Mouse (Mus musculus) liver, embryonic 16.5 days (tissue): ENCODE measurements around the gene Psma6. TPM values are rescaled to one million over a fixed set of nuclear protein-coding genes. Genes with fewer than 3 reads are reported as not detected.
A peak's percentile ranks its signal among the peaks of the same experiment; 100 is the strongest.

ENCODE experiments used
- ATAC-seq: fragments of 200-750 bp; cut with Nextera tagmentation; 2 replicates; pipeline ENCODE4 v1.8.0; 2017; ENCODE audit warnings: low read depth, mild to moderate bottlenecking, moderate number of reproducible peaks, moderate library complexity
- H3K27ac ChIP-seq: fragments of 300-500 bp; sonication (generic); 2 replicates; pipeline ENCODE4 v1.5.1; 2014; ENCODE audit warnings: mild to moderate bottlenecking, low read length
- H3K27me3 ChIP-seq: fragments of 300-500 bp; sonication (generic); 2 replicates; pipeline ENCODE4 v1.6.1; 2014; ENCODE audit warnings: low read depth, low read length, mixed read lengths; ENCODE audit not compliant: control insufficient read depth, insufficient read depth
- H3K36me3 ChIP-seq: fragments of 300-500 bp; sonication (generic); 2 replicates; pipeline ENCODE4 v1.6.1; 2014; ENCODE audit warnings: mild to moderate bottlenecking; ENCODE audit not compliant: control insufficient read depth, insufficient read depth
- H3K4me1 ChIP-seq: fragments of 300-500 bp; sonication (generic); 2 replicates; pipeline ENCODE4 v1.6.1; 2014; ENCODE audit warnings: low read depth, low read length, mixed read lengths; ENCODE audit not compliant: control insufficient read depth
- H3K4me2 ChIP-seq: fragments of 300-500 bp; sonication (generic); 2 replicates; pipeline ENCODE4 v1.6.1; 2014; ENCODE audit warnings: low read depth, low read length, mixed read lengths
- H3K4me3 ChIP-seq: fragments of 300-500 bp; sonication (generic); 2 replicates; pipeline ENCODE4 v1.5.1; 2014; ENCODE audit warnings: low read depth, mild to moderate bottlenecking, low read length
- H3K9ac ChIP-seq: fragments of 300-500 bp; sonication (generic); 2 replicates; pipeline ENCODE4 v1.6.1; 2014; ENCODE audit warnings: low read depth, low read length
- H3K9me3 ChIP-seq: fragments of 300-500 bp; sonication (generic); replicated peaks from 2 replicates; pipeline ENCODE4 v1.6.1; 2016; ENCODE audit warnings: low read length; ENCODE audit not compliant: control insufficient read depth
- WGBS: fragments of 180-500 bp; shearing (Covaris S2); extraction: QIAGEN DNeasy Blood & Tissue Kit; methylation state at CpG from one replicate; pipeline ENCODE4 v1.1.7; 2014; ENCODE audit not compliant: insufficient replicate concordance; 5-methylcytosine and 5-hydroxymethylcytosine counted together
- polyA plus RNA-seq: library from polyadenylated mRNA; unstranded; fragments of >200 nt; fragmentation: Nextera tagmentation; extraction: Ambion mirVana; gene quantifications from 2 replicates; pipeline ENCODE4 v1.2.1, GENCODE M21; 2015

Psma6 gene
- polyA plus RNA-seq, 1 experiment from 2014 or later, result 163 TPM

DNA sequence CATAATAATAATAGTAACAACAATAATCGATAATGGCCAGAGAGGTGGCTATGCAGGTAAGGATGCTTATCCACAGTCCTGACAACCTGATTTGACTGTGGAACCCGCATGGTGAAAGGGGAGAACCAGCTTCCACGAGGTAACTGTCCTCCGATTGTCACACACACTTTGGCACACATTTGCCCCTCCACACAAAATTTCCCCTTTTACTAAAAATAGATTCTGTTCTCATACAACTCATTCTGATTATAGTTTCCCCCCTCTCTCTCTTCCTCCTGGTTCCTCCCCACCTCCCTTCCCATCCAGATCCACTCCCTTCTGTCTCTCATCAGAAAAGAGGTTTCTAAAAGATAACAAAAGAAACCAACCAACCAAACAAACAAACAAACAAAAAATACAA lies 45.9 kb downstream of the Psma6 start:
- WGBS, result 50% methylated on average over 4 of the region's 4 CpGs

DNA sequence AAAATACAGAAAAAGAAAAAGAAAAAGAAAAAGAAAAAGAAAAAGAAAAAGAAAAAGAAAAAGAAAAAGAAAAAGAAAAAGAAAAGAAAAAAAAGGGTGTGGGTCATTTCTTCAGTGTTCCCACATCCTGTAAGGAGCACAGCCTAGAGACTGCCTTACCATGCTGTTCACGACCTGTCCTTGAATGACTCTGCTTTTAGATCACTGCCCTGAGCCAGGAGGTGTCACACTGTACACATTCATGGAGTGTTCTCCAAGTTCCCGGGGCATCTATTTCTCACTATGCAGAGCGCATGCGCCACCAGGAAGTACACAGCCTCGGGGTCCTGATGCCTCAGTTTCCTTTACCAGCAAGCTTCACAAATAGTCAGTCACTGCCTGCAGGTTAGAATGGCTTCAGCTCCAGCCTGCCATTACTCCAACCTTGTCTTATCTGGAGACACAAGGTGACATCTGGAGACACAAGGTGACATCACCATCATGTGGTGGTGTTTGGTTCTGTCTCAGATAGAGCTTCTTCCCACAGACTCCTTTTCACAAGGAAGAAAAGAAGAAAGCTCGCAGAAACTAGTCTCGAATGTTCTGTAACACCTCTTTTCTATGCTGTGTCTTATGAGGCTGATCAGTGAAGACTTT lies 48.4 kb downstream of the Psma6 start:
- Histone ChIP-seq H3K4me1 (peaks cover 7% of the 10 kb centered on the region), H3K27ac (no peak overlapping the region), H3K27me3 (no peaks in the 10 kb centered on the region), H3K9me3 (no peaks in the 10 kb centered on the region), H3K4me2 (no peak overlapping the region), H3K9ac (no peak overlapping the region), H3K4me3 (no peak overlapping the region), H3K36me3 (no peaks in the 10 kb centered on the region)
- WGBS, result 66% methylated on average over 7 of the region's 7 CpGs
- ATAC-seq, result no peak

More for the DNA sequence above, 45.9 kb downstream of the Psma6 start:
- Histone ChIP-seq H3K9ac (no peak overlapping the region), H3K27ac (no peak overlapping the region), H3K4me2 (no peak overlapping the region), H3K27me3 (no peaks in the 10 kb centered on the region), H3K36me3 (no peaks in the 10 kb centered on the region), H3K4me1 (no peaks in the 10 kb centered on the region), H3K9me3 (no peaks in the 10 kb centered on the region), H3K4me3 (no peak overlapping the region)
- no peak for ATAC-seq

DNA sequence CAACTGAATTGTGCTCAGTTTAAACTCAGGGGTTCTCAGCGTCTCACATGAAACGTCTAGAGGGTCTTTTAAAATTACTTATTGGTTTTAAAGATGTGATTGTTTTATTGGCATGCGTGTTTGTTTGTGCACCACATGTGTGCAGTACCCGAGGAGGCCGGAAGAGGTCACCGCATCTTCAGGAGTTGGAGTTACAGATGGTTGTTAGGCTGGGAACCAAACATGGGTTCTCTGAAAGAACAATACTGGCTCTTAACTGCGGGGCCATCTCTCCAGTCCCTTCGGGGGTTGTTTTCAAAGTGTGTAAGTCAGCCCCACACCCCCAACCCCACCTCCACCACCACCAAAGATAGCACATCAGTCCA lies 48.9 kb downstream of the Psma6 start:
- no peak overlapping the region for H3K4me3 ChIP-seq
- 77% methylated on average over 8 of the region's 8 CpGs for WGBS
- H3K27ac ChIP-seq, result no peak overlapping the region
- no peaks in the 10 kb centered on the region for H3K36me3 ChIP-seq
- peaks cover 10% of the 10 kb centered on the region for H3K4me1 ChIP-seq
- no peak for ATAC-seq
- H3K27me3 ChIP-seq, result no peaks in the 10 kb centered on the region
- no peaks in the 10 kb centered on the region for H3K9me3 ChIP-seq
- no peak overlapping the region for H3K4me2 ChIP-seq
- H3K9ac ChIP-seq, result no peak overlapping the region

DNA sequence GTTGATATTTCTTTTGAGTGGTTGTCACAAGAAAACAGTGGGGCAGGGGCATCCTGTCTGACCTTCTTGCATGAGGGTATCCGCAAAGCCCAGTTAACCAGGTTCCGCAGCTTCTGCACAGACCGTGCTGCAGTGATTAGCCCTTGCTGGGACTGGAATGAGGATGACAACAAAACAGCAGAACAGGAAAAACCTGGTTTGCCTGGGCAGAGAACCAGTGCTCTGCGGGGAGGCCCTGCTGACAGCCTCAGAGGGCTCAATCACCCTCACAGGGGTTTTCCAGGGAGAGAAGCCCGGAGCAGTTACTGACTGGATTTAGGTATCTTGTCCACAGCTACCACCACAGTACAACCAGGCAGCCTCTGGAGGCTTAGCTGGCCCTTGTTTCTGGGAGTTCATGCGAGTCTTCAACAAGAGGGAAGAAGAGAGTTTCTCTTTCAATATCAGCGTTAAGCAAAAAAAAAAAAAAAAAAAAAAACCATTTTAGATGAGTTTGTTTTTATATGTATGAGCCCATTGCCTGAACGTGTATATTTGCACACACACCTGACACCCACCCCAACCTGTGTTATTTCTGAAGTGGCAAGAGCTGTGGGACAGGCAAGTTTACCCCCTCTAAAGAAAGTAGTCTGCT lies 49.9 kb downstream of the Psma6 start:
- H3K9me3 ChIP-seq, result no peaks in the 10 kb centered on the region
- no peaks in the 10 kb centered on the region for H3K27me3 ChIP-seq
- no peak overlapping the region for H3K27ac ChIP-seq
- H3K4me2 ChIP-seq, result no peak overlapping the region
- no peak overlapping the region for H3K9ac ChIP-seq
- peaks cover 10% of the 10 kb centered on the region for H3K4me1 ChIP-seq
- H3K4me3 ChIP-seq, result no peak overlapping the region
- no peaks in the 10 kb centered on the region for H3K36me3 ChIP-seq
- ATAC-seq, result no peak; the same call in 1 of the 2 replicates
- 56% methylated on average over 8 of the region's 8 CpGs for WGBS

DNA sequence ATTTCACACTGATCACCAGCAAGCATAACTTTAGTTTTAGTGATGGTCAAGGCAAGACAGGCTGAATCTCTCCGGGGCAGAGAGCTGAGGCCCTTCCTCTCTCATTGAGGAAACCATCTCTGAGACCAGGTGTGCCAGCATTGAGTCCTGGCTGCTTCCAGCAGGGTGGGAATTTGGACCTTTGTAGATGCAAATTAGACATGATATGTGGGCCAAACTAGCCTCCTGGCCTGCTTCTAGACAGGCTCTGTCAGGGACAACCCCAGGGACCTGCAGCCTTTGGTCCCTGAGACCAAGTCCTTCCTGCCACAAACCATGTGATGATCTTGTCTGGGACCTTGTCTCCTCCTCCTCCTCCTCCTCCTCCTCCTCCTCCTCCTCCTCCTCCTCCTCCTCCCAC lies 51.1 kb downstream of the Psma6 start:
- Histone ChIP-seq H3K4me3 (no peak overlapping the region), H3K36me3 (no peaks in the 10 kb centered on the region), H3K27ac (no peak overlapping the region), H3K9ac (no peak overlapping the region), H3K4me2 (no peak overlapping the region), H3K27me3 (no peaks in the 10 kb centered on the region), H3K9me3 (no peaks in the 10 kb centered on the region), H3K4me1 (peaks cover 10% of the 10 kb centered on the region)
- WGBS, result 48% methylated on average over 1 of the region's 1 CpGs
- no peak for ATAC-seq

DNA sequence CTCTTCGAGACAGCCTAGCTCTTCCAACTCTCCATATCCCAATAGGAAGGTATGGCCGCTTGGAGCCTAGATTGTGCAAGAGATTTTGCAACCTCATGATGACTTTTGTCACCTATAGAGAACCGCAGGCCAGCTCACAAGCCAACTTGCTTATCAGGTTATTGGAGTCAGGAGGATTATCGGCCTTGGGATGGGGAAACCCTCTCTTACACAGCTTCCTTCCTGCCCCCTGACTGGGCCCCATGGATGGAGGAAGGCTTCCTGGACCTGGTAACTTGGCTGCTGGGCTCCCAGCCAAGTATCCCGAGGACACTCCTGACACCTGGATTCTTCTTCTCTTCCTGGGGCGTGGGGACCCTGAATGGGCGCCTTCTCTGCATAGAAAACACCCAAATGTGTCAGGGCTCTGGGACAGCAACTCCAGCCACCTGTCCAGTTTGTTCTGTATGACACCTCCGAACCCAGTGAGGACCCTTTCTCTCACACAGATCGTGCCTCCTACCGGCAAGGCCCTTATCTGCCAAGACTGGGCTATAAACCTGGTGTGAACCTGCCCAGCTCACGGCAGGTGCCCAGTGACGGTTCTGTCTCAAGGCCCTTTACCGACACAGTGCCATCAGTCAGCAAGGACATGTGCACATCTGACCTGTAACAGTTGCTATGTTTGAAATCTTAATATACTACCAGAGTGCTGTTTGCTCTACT lies 53.3 kb downstream of the Psma6 start:
- Histone ChIP-seq H3K27ac (no peak overlapping the region), H3K36me3 (no peaks in the 10 kb centered on the region), H3K9me3 (no peaks in the 10 kb centered on the region), H3K27me3 (no peaks in the 10 kb centered on the region), H3K9ac (no peak overlapping the region), H3K4me1 (peaks cover 10% of the 10 kb centered on the region), H3K4me3 (no peak overlapping the region), H3K4me2 (no peak overlapping the region)
- WGBS, result 33% methylated on average over 13 of the region's 13 CpGs
- ATAC-seq, result peak; percentile 45; the same call in 1 of the 2 replicates

DNA sequence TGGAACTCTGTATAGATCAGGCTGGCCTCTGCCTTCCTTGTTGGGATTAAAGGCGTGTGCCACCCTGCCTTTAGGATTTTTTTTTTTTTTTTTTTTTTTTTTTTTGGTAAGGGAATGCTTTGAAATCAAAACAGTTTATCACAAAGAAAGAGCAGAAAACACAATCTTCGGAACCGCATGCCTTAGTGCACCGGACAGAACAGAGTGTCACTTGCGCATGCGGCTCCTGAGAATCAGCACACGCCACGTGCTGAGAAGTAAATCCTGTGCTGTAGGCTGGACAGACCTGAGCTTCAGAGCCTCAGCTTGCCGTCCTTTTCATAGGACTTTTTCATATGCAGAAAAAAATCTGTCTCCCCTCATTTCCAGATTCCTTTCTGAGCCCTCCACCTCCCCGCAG lies 54.0 kb downstream of the Psma6 start:
- no peak for ATAC-seq

DNA sequence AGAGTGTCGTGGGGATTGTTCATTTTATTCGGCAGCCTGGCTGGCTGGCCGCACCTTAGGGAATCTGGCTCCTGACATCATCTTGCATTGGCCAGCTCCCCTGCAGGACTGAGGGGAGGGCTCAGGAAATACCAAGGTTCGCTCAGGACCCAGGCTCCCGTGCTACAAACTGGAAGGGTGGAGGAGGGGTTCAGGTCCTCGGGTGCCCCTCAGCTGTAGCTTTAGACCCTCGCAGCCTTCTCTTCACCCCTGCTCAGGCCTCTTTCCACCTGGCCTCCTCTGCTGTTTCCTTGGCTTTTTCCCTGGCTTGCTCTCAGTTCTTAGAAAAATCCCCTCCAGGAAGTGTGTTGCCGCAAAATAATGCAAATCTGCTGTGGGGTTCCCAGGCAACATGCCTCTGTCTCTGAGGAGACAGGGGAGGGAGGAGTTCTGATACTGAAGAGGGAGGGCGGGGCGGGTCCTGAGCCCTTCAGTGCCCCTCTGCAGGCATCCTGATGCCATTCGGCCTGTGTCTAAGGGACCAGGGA lies 54.7 kb downstream of the Psma6 start:
- no peaks in the 10 kb centered on the region for H3K36me3 ChIP-seq
- no peak overlapping the region for H3K4me3 ChIP-seq
- peaks cover 16% of the 10 kb centered on the region for H3K4me1 ChIP-seq
- no peak overlapping the region for H3K27ac ChIP-seq
- H3K9me3 ChIP-seq, result no peaks in the 10 kb centered on the region
- H3K4me2 ChIP-seq, result no peak overlapping the region
- H3K27me3 ChIP-seq, result no peaks in the 10 kb centered on the region
- 26% methylated on average over 11 of the region's 11 CpGs for WGBS
- no peak for ATAC-seq
- H3K9ac ChIP-seq, result no peak overlapping the region

More for the DNA sequence above, 54.0 kb downstream of the Psma6 start:
- Histone ChIP-seq H3K4me3 (no peak overlapping the region), H3K27me3 (no peaks in the 10 kb centered on the region), H3K9me3 (no peaks in the 10 kb centered on the region), H3K4me1 (peaks cover 11% of the 10 kb centered on the region), H3K4me2 (no peak overlapping the region), H3K9ac (no peak overlapping the region), H3K27ac (no peak overlapping the region), H3K36me3 (no peaks in the 10 kb centered on the region)
- 70% methylated on average over 10 of the region's 10 CpGs for WGBS

DNA sequence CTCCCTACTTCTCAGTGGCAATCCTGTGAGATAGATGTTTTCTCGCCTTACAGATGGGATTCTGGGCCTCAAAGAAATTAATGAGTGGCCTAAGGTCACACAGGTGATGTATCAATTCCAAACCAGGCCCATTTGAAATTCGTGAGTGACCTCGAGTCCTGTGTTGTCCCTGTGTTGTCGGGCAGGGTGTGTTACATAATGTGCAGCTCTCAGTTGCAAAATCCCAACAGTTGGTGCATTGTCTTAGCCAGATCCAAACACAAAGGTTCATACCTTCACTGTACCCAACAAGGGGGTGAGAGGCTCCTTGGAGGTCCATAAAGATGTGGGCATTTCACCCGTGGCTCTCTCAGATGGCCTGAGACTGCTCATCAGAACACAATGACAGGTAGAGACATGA lies 56.4 kb downstream of the Psma6 start:
- H3K4me1 ChIP-seq, result peaks cover 16% of the 10 kb centered on the region
- WGBS, result 45% methylated on average over 5 of the region's 5 CpGs
- no peak for ATAC-seq

More for the DNA sequence above, 56.4 kb downstream of the Psma6 start:
- H3K27ac ChIP-seq, result no peak overlapping the region
- no peak overlapping the region for H3K4me2 ChIP-seq
- H3K9ac ChIP-seq, result no peak overlapping the region
- H3K4me3 ChIP-seq, result no peak overlapping the region
- H3K36me3 ChIP-seq, result no peaks in the 10 kb centered on the region
- no peaks in the 10 kb centered on the region for H3K9me3 ChIP-seq
- no peaks in the 10 kb centered on the region for H3K27me3 ChIP-seq
